Mouse (Mus musculus) embryo, embryonic 10.5 days (tissue): ENCODE results near the gene Dgkd.
A peak's percentile ranks its signal among the peaks of the same experiment; 100 is the strongest.

Source experiments
- DNase-seq: peaks from one replicate; pipeline ENCODE4 v3.0.0-alpha.2; 2015; ENCODE audit warnings: low spot score

The Dgkd gene

GRCm38 (mm10) chr1:87848237-87848996 is 4.7 kb upstream of the Dgkd start:
- DNase-seq: no peak

- DNase-seq: no peak
These were observed 3.8 kb upstream of the Dgkd start for GRCm38 (mm10) chr1:87849278-87849677.

- DNase-seq: no peak
These were observed 1.7 kb upstream of the Dgkd start for GRCm38 (mm10) chr1:87851344-87851743.

- no peak for DNase-seq
These were observed 851 bp upstream of the Dgkd start for GRCm38 (mm10) chr1:87852081-87852790.

GRCm38 (mm10) chr1:87853601-87854361 is 694 bp downstream of the Dgkd start:
- peak; percentile 59 for DNase-seq

GRCm38 (mm10) chr1:87854411-87854810 is 1.3 kb downstream of the Dgkd start:
- peak; percentile 11 for DNase-seq

GRCm38 (mm10) chr1:87854851-87855251 is 1.8 kb downstream of the Dgkd start:
- peak; percentile 14 for DNase-seq

- no peak for DNase-seq
These were observed 2.4 kb downstream of the Dgkd start for GRCm38 (mm10) chr1:87855522-87855921.

- DNase-seq: no peak
These were observed 3.7 kb downstream of the Dgkd start for GRCm38 (mm10) chr1:87856823-87857222.

GRCm38 (mm10) chr1:87858031-87858430 is 4.9 kb downstream of the Dgkd start:
- DNase-seq: no peak

GRCm38 (mm10) chr1:87858529-87858928 is 5.4 kb downstream of the Dgkd start:
- DNase-seq: no peak

- no peak for DNase-seq
These were observed 10.5 kb downstream of the Dgkd start for GRCm38 (mm10) chr1:87863602-87864001.

GRCm38 (mm10) chr1:87864889-87865288 is 11.8 kb downstream of the Dgkd start:
- DNase-seq: no peak

GRCm38 (mm10) chr1:87866672-87867071 is 13.6 kb downstream of the Dgkd start:
- DNase-seq: no peak

- no peak for DNase-seq
These were observed 18.5 kb downstream of the Dgkd start for GRCm38 (mm10) chr1:87871546-87871945.

GRCm38 (mm10) chr1:87873081-87873480 is 20.0 kb downstream of the Dgkd start:
- no peak for DNase-seq

GRCm38 (mm10) chr1:87876065-87876464 is 23.0 kb downstream of the Dgkd start:
- no peak for DNase-seq

GRCm38 (mm10) chr1:87877552-87878283 is 24.6 kb downstream of the Dgkd start:
- DNase-seq: no peak

GRCm38 (mm10) chr1:87879034-87879433 is 25.9 kb downstream of the Dgkd start:
- no peak for DNase-seq

GRCm38 (mm10) chr1:87879494-87880325 is 26.6 kb downstream of the Dgkd start:
- no peak for DNase-seq

GRCm38 (mm10) chr1:87880326-87880627 is 27.2 kb downstream of the Dgkd start:
- no peak for DNase-seq
